Mouse (Mus musculus): Measurements from ENCODE around the gene Dao.

Dao gene

GRCm38 (mm10) chr5:114047182-114047581 lies 43.7 kb downstream of the Dao start:
- in situ Hi-C loops (cut with MboI; ENCODE audit: low pct_unique_long_range_greater_than_20kb in 1 of 2, low sequenced_read_pairs in 2 of 2, unreplicated experiment in 1 of 2): loop anchor here (5.0 to 10.0 kb wide), 2 partner anchors 92 to 100 kb away; no protein-coding TSS in a partner anchor

DNA sequence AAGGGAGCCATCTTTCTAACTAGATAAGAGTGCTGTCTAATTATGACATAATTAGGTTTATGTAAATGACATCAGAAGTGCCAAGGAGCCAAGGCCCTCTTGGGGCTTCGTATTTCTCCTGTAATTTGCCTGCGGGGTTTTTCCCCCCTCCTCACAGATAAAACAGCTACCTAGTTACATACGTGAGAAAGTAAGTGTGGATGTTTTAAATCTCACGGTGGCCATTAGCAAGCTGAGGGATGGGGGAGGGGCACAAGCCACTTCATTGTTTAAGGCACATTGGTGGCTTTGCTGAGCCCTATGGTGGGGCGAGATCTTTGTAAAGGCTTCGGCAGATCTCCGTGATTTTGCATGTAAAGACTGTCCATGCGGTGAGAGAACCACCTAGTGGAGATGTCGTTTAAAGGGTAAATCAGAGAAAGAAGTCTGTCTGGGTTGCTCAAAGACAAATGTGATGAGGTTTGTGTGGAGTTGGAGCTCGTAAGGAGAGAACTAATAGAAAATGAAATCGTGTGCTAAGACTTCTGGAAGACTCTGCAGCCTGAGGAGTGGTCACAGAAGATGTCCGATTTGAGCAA lies 45.3 kb downstream of the Dao start:
- in situ Hi-C loops (cut with MboI; ENCODE audit: low pct_unique_long_range_greater_than_20kb in 1 of 2, low sequenced_read_pairs in 2 of 2, unreplicated experiment in 1 of 2): loop anchor here (5.0 to 10.0 kb wide), 2 partner anchors 94 to 102 kb away; no protein-coding TSS in a partner anchor

DNA sequence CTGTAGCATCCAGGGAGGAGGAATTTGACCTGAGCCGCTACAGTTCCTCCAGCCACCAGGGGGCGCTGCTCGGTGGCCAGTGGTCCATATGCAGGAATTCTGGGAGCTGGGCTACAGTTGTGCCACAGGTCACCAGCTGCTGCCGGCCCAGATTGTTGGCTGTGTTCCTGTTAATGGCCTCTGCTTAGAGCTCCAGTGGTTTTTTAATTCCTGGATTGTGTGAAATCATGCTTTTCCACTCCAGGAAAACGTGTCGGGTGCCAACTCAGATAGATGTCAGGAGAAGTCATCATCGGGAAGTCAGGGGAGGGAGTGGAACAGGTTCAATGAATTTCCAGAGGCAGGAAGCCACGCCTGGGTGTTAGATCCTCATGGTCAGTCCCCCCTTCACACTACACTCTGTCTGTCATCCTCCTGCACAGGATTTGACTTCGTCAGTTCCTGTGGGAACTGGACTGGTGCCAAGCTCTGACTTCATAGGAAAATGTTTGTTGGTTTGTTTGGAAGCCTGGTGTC lies 48.8 kb downstream of the Dao start:
- in situ Hi-C loops (cut with MboI; ENCODE audit: low pct_unique_long_range_greater_than_20kb in 1 of 2, low sequenced_read_pairs in 2 of 2, unreplicated experiment in 1 of 2): no loop called here

- in situ Hi-C loops (cut with MboI; ENCODE audit: low pct_unique_long_range_greater_than_20kb in 1 of 2, low sequenced_read_pairs in 2 of 2, unreplicated experiment in 1 of 2): no loop called here
Observed at GRCm38 (mm10) chr5:114057129-114057731, 53.7 kb downstream of the Dao start.

DNA sequence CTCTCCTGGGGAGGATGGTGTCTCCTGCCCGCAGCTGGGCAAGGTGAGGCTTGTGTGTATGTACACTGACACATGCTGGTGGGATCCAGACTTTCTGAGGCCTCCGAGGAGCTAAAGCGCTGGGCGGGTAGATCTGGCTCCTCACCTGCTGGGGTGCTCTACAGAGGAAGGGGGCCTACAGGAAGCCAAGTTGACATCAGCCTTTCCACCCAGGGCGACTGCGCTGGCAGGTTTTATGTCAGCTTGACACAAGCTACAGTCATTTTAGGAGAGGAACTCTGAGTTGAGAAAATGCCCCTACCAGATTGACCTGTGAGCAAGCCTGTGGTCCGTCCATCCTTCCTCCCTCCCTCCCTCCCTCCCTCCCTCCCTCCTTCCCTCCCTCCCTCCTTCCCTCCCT lies 58.2 kb downstream of the Dao start:
- in situ Hi-C loops (cut with MboI; ENCODE audit: low pct_unique_long_range_greater_than_20kb in 1 of 2, low sequenced_read_pairs in 2 of 2, unreplicated experiment in 1 of 2): no loop called here

DNA sequence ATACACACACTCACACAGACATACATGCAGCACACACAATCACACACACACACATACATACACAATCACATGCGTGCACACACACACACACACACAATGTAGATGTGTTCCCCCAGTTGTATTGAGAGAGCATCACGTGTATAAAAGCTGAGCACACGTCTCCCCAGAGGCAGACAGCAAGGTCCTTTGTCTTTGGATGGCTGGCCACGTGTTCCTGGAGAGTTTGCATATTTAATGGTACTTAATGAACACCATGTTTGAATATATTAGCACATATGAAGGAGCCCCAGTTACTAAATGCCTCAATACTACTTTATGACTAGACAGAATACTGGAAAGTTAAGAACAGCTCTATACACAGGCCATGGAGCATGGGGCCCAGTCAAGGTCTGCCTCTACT lies 60.5 kb downstream of the Dao start:
- in situ Hi-C loops (cut with MboI; ENCODE audit: low pct_unique_long_range_greater_than_20kb in 1 of 2, low sequenced_read_pairs in 2 of 2, unreplicated experiment in 1 of 2): no loop called here

- in situ Hi-C loops (cut with MboI; ENCODE audit: low pct_unique_long_range_greater_than_20kb in 1 of 2, low sequenced_read_pairs in 2 of 2, unreplicated experiment in 1 of 2): no loop called here
Observed at GRCm38 (mm10) chr5:114065161-114065560, 61.7 kb downstream of the Dao start, which contains the start of gene Usp30. Usp30 (plus strand) TSS chr5:114065461.

GRCm38 (mm10) chr5:114066601-114067000 lies 63.1 kb downstream of the Dao start:
- in situ Hi-C loops (cut with MboI; ENCODE audit: low pct_unique_long_range_greater_than_20kb in 1 of 2, low sequenced_read_pairs in 2 of 2, unreplicated experiment in 1 of 2): no loop called here

- in situ Hi-C loops (cut with MboI; ENCODE audit: low pct_unique_long_range_greater_than_20kb in 1 of 2, low sequenced_read_pairs in 2 of 2, unreplicated experiment in 1 of 2): no loop called here
Observed at GRCm38 (mm10) chr5:114067543-114067942, 64.0 kb downstream of the Dao start.

DNA sequence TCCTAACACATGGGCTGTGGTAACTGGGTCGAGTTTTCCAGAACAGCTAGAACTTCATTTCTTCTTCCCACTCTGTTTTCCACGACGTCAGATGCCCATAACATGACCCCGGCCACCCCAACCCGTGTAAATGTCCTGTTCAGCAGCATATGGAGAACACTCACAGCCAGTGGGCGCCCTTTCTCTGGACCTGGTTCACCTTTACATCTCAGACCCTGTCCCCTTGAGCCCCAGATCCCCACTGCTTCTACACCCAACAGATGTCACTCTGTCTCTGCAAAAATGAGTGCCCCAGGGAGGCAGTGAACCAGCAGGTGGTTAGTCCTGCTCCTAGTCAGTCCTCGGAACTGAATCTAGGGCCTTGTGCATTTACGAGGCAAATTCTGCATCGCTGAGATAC lies 64.5 kb downstream of the Dao start:
- in situ Hi-C loops (cut with MboI; ENCODE audit: low pct_unique_long_range_greater_than_20kb in 1 of 2, low sequenced_read_pairs in 2 of 2, unreplicated experiment in 1 of 2): no loop called here

- in situ Hi-C loops (cut with MboI; ENCODE audit: low pct_unique_long_range_greater_than_20kb in 1 of 2, low sequenced_read_pairs in 2 of 2, unreplicated experiment in 1 of 2): no loop called here
Observed at GRCm38 (mm10) chr5:114070858-114071257, 67.4 kb downstream of the Dao start.

- in situ Hi-C loops (cut with MboI; ENCODE audit: low pct_unique_long_range_greater_than_20kb in 1 of 2, low sequenced_read_pairs in 2 of 2, unreplicated experiment in 1 of 2): no loop called here
Observed at GRCm38 (mm10) chr5:114072262-114072661, 68.8 kb downstream of the Dao start.
